Mouse (Mus musculus) c-Kit-positive CD71-positive TER-119-negative erythroid progenitor cells, embryonic 14.5 days (primary cell): ENCODE results near the gene Psmd9.

Experiments used
- DNase-seq: peaks from one replicate; pipeline ENCODE4 v3.0.0-alpha.2; 2013; ENCODE audit warnings: low read depth

The Psmd9 gene

GRCm38 (mm10) chr5:123298526-123298925, 129.3 kb downstream of the Psmd9 start:
- no peak for DNase-seq
